10 mouse cellular contexts compared by ENCODE assay signal in genomic region chr1:144248923-144249322, GRCm38 (mm10). TPM values are rescaled to one million over a fixed set of nuclear protein-coding genes. Genes with fewer than 3 reads are reported as not detected.
DNase-seq lines count a peak whose midpoint lies in the region; ATAC-seq lines count a peak whose summit lies in the region.
"Had no signal": no experiment of that assay in that cellular context is flagged by ENCODE, and none has a peak within 500 bp of the region (broad histone marks: within the 10 kb centered on the region; RNA-seq: fewer than 3 reads in every experiment).

Rgs1 (minus strand) TSS chr1:144249242.

- peaks cover 46% of the 10 kb centered on the region for H3K79me2 ChIP-seq in macrophage (ENCODE audit: inconsistent target)

- no peak within 1 kb of the TSS for H3K9ac ChIP-seq in hindbrain, embryonic 16.5 days (ENCODE audit: low read depth, low read length)
- H3K9ac ChIP-seq: embryonic facial prominence, embryonic 13.5 days; hindbrain, embryonic 15.5 days had no signal

- H3K27me3 ChIP-seq in hindbrain, embryonic 16.5 days (replicated peaks; ENCODE audit: control insufficient read depth, insufficient read depth, low read length): no peaks in the 10 kb centered on the region
- H3K27me3 ChIP-seq: embryonic facial prominence, embryonic 13.5 days; hindbrain, embryonic 15.5 days had no signal

- H3K27ac ChIP-seq in macrophage: peak within 1 kb of the TSS; percentile 86
- H3K27ac ChIP-seq in hindbrain, embryonic 16.5 days (ENCODE audit: low read depth, low read length): no peak within 1 kb of the TSS
- H3K27ac ChIP-seq: embryonic facial prominence, embryonic 13.5 days; heart, embryonic 10.5 days; hindbrain, embryonic 15.5 days had no signal

- ATAC-seq in activated CD4-positive, CD25-positive, alpha-beta regulatory T cell, adult 4 months: peak; percentile 89
- no peak for ATAC-seq in hindbrain, embryonic 16.5 days

- peak; percentile 21 for DNase-seq in spleen, adult 12 weeks (ENCODE audit: low spot score)
- no peak for DNase-seq in spleen, adult 18-20 months
- DNase-seq in thymus, postnatal 25 days: peak; percentile 23
- DNase-seq in kidney, postnatal 10 days: no peak

- 3% methylated on average over 9 of the region's 9 CpGs for WGBS in macrophage (ENCODE audit: missing documents)
- 75% methylated on average over 9 of the region's 9 CpGs for WGBS in hindbrain, embryonic 16.5 days

- H3K4me1 ChIP-seq in hindbrain, embryonic 16.5 days (ENCODE audit: control insufficient read depth, insufficient read depth, low read depth, low read length): no peaks in the 10 kb centered on the region
- H3K4me1 ChIP-seq: embryonic facial prominence, embryonic 13.5 days; heart, embryonic 10.5 days; hindbrain, embryonic 15.5 days had no signal

- no peak within 1 kb of the TSS for H3K4me2 ChIP-seq in hindbrain, embryonic 16.5 days (ENCODE audit: low read length)
- H3K4me2 ChIP-seq: embryonic facial prominence, embryonic 13.5 days; hindbrain, embryonic 15.5 days had no signal

- 0 out of 2 replicates have a peak, but pooled peaks cover 2% of the 10 kb centered on the region for H3K9me3 ChIP-seq in hindbrain, embryonic 16.5 days (ENCODE audit: control insufficient read depth, low read length)
- H3K9me3 ChIP-seq: embryonic facial prominence, embryonic 13.5 days; heart, embryonic 10.5 days; hindbrain, embryonic 15.5 days had no signal

- peak within 1 kb of the TSS; percentile 67 for H3K4me3 ChIP-seq in macrophage (ENCODE audit: inconsistent target)
- H3K4me3 ChIP-seq in hindbrain, embryonic 16.5 days (ENCODE audit: low read length): no peak within 1 kb of the TSS
- H3K4me3 ChIP-seq: embryonic facial prominence, embryonic 13.5 days; heart, embryonic 10.5 days; hindbrain, embryonic 15.5 days had no signal

- H3K36me3 ChIP-seq in macrophage (ENCODE audit: inconsistent target): 0 out of 2 replicates have a peak, but pooled peaks cover 6% of the 10 kb centered on the region
- H3K36me3 ChIP-seq in hindbrain, embryonic 16.5 days (ENCODE audit: control insufficient read depth, insufficient read depth, low read length): no peaks in the 10 kb centered on the region
- H3K36me3 ChIP-seq: embryonic facial prominence, embryonic 13.5 days; heart, embryonic 10.5 days; hindbrain, embryonic 15.5 days had no signal

RNA-seq across cellular contexts. Expression of gene Rgs1, which starts in this region (rescaled TPM):
- polyA plus RNA-seq in activated CD4-positive, CD25-positive, alpha-beta regulatory T cell, adult 4 months (2017; shearing (Covaris generic)): 100 to 1,000 TPM; 666 to 670 TPM
- total RNA-seq in macrophage (2018; cell fraction: chromatin; rRNA removed): 1,000 to 10,000 TPM in 10 of 26 experiments, 100 to 1,000 TPM in 16; 103 to 1,683 (median 774) TPM
- 1,000 to 10,000 TPM in 10 of 26 experiments, 100 to 1,000 TPM in 16; 101 to 2,461 (median 791) TPM for total RNA-seq in macrophage (2018; cell fraction: cytosol; rRNA removed)
- total RNA-seq in macrophage (2018; cell fraction: nucleus; rRNA removed): 1,000 to 10,000 TPM in 14 of 26 experiments, 100 to 1,000 TPM in 12; 145 to 2,115 (median 1,148) TPM
- polyA plus RNA-seq in macrophage (2018): 91.7 to 459 TPM (median 223 TPM) in 3 replicates
- 0.28 TPM in 1 of 2 replicates, not detected in the other for polyA plus RNA-seq in hindbrain, embryonic 16.5 days (2015; fragmentation: Nextera tagmentation; extraction: Ambion mirVana)
- polyA plus RNA-seq: heart, embryonic 10.5 days; hindbrain, embryonic 15.5 days had no signal

Comparison
In these comparisons a context has a peak if more than half of its experiments do, and no peak if none do; other contexts are left out.
1. RNA of gene Rgs1 (polyA plus RNA-seq): 666 to 670 TPM in activated CD4-positive, CD25-positive, alpha-beta regulatory T cell, adult 4 months and 91.7 to 459 TPM in macrophage; 0.28 TPM in hindbrain, embryonic 16.5 days; every median in the first group is over 10 times any median in the second.
2. DNase-seq: peak in spleen, adult 12 weeks (single experiment) and thymus, postnatal 25 days (single experiment); none in spleen, adult 18-20 months (0 of 2) and kidney, postnatal 10 days (single experiment).